Mouse (Mus musculus) spleen, postnatal 14 days (tissue): ENCODE measurements around the gene Ssbp2.
A peak's percentile ranks its signal among the peaks of the same experiment; 100 is the strongest.

Source experiments
- DNase-seq, 2 experiments: peaks; one replicate each; pipeline ENCODE4 v3.0.0; 2021 to 2022; ENCODE audit warnings: low spot score in 2 of 2

Gene Ssbp2

GRCm38 (mm10) chr13:91459896-91460620, at the start of gene Ssbp2:
Gene Ssbp2, plus strand, starts transcription at chr13:91460283.
- no peak for DNase-seq

GRCm38 (mm10) chr13:91413752-91414503, 46.2 kb upstream of the Ssbp2 start:
- no peak for DNase-seq

- no peak for DNase-seq
These were observed 44.2 kb upstream of the Ssbp2 start for GRCm38 (mm10) chr13:91415896-91416295.

- DNase-seq: no peak
These were observed 43.4 kb upstream of the Ssbp2 start for GRCm38 (mm10) chr13:91416698-91417097.

GRCm38 (mm10) chr13:91421387-91421949, 38.6 kb upstream of the Ssbp2 start:
- DNase-seq: peak; percentile 12 to 25

- DNase-seq: no peak
These were observed 29.2 kb upstream of the Ssbp2 start for GRCm38 (mm10) chr13:91430867-91431266.

GRCm38 (mm10) chr13:91431392-91432355, 28.4 kb upstream of the Ssbp2 start:
- DNase-seq: no peak

- DNase-seq: no peak
These were observed 27.1 kb upstream of the Ssbp2 start for GRCm38 (mm10) chr13:91433021-91433420.

GRCm38 (mm10) chr13:91437931-91438330, 22.2 kb upstream of the Ssbp2 start:
- no peak for DNase-seq

GRCm38 (mm10) chr13:91441476-91441875, 18.6 kb upstream of the Ssbp2 start:
- DNase-seq: no peak

- no peak for DNase-seq
These were observed 13.4 kb upstream of the Ssbp2 start for GRCm38 (mm10) chr13:91446728-91447127.

- DNase-seq: no peak
These were observed 11.1 kb upstream of the Ssbp2 start for GRCm38 (mm10) chr13:91448936-91449335.

GRCm38 (mm10) chr13:91451405-91452166, 8.5 kb upstream of the Ssbp2 start:
- DNase-seq: no peak

- DNase-seq: no peak
These were observed 7.8 kb upstream of the Ssbp2 start for GRCm38 (mm10) chr13:91452269-91452668.

GRCm38 (mm10) chr13:91453236-91453635, 6.8 kb upstream of the Ssbp2 start:
- no peak for DNase-seq

GRCm38 (mm10) chr13:91456041-91456440, 4.0 kb upstream of the Ssbp2 start:
- no peak for DNase-seq

GRCm38 (mm10) chr13:91456735-91457134, 3.3 kb upstream of the Ssbp2 start:
- no peak for DNase-seq

- DNase-seq: no peak
These were observed 2.1 kb upstream of the Ssbp2 start for GRCm38 (mm10) chr13:91457974-91458373.

GRCm38 (mm10) chr13:91459489-91459888, 594 bp upstream of the Ssbp2 start:
- no peak for DNase-seq

- peak; percentile 95 to 97 for DNase-seq
These were observed 670 bp downstream of the Ssbp2 start for GRCm38 (mm10) chr13:91460621-91461284.
